Mouse (Mus musculus) cerebellum, adult 2 months (tissue): Measurements from ENCODE around the gene Calm3.

ENCODE experiments used
- CTCF ChIP-seq: fragments of 200-500 bp; IDR thresholded peaks from 2 replicates; pipeline ENCODE4 v1.5.1; 2011; ENCODE audit warnings: low read depth, mild to moderate bottlenecking, control low read depth, low read length, moderate library complexity, borderline replicate concordance; ENCODE audit not compliant: insufficient read depth
- POLR2A ChIP-seq: fragments of 200-500 bp; IDR thresholded peaks from 2 replicates; pipeline ENCODE4 v1.6.1; 2011; ENCODE audit warnings: low read length, control low read depth, borderline replicate concordance; ENCODE audit not compliant: insufficient read depth

DNA sequence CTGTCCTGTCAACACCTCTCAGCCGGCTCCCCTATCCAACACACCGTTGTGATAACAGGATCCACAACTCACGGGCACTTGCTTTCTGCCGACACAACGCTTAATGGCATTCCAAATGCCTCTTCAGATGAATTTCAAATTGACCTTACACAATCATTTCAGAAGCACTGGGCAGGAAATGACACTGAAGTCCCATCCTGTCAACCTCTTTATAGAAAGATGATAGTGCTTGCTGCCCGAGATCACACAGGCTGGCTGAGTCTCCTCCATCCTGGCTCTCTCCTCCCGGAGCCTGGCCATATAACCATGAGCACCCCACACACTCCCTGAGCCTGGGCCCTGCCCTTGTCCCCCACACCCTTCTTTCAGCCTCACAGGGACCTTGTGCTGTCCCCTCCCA lies 16.1 kb downstream of the Calm3 start:
- no peak for TF ChIP-seq CTCF
- TF ChIP-seq POLR2A, result no peak
